Mouse (Mus musculus) heart, embryonic 16.5 days (tissue): ENCODE results near the gene 1700028K03Rik. TPM values are rescaled to one million over a fixed set of nuclear protein-coding genes. Genes with fewer than 3 reads are reported as not detected.

Experiments
- ATAC-seq: fragments of 200-750 bp; cut with Nextera tagmentation; replicated peaks from 2 replicates; pipeline ENCODE4 v1.8.0; 2017; ENCODE audit warnings: moderate number of reproducible peaks; ENCODE audit not compliant: insufficient read depth, low FRiP score; ENCODE audit errors: extremely low read depth
- H3K27ac ChIP-seq: fragments of 300-500 bp; sonication (generic); 2 replicates; pipeline ENCODE4 v1.5.1; 2014; ENCODE audit warnings: mild to moderate bottlenecking, low read length, control low read depth, moderate library complexity
- H3K27me3 ChIP-seq: fragments of 300-500 bp; sonication (generic); 2 replicates; pipeline ENCODE4 v1.6.1; 2014; ENCODE audit warnings: low read length, mixed read lengths; ENCODE audit not compliant: control insufficient read depth, insufficient read depth
- H3K36me3 ChIP-seq: fragments of 300-500 bp; sonication (generic); 2 replicates; pipeline ENCODE4 v1.6.1; 2014; ENCODE audit not compliant: control insufficient read depth, insufficient read depth
- H3K4me1 ChIP-seq: fragments of 300-500 bp; sonication (generic); 2 replicates; pipeline ENCODE4 v1.6.1; 2014; ENCODE audit warnings: low read length, mixed read lengths; ENCODE audit not compliant: control insufficient read depth, insufficient read depth
- H3K4me2 ChIP-seq: fragments of 300-500 bp; sonication (generic); 2 replicates; pipeline ENCODE4 v1.6.1; 2014; ENCODE audit warnings: low read depth, mild to moderate bottlenecking, control low read depth, low read length
- H3K4me3 ChIP-seq: fragments of 300-500 bp; sonication (generic); 2 replicates; pipeline ENCODE4 v1.5.1; 2014; ENCODE audit warnings: mild to moderate bottlenecking, control low read depth, low read length
- H3K9ac ChIP-seq: fragments of 300-500 bp; sonication (generic); 2 replicates; pipeline ENCODE4 v1.6.1; 2014; ENCODE audit warnings: low read length, control low read depth
- H3K9me3 ChIP-seq: fragments of 300-500 bp; sonication (generic); replicated peaks from 2 replicates; pipeline ENCODE4 v1.6.1; 2016; ENCODE audit warnings: low read length; ENCODE audit not compliant: control insufficient read depth
- WGBS: fragments of 180-500 bp; shearing (Covaris S2); extraction: QIAGEN DNeasy Blood & Tissue Kit; methylation state at CpG from one replicate; pipeline ENCODE4 v1.1.7; 2014; 5-methylcytosine and 5-hydroxymethylcytosine counted together
- polyA plus RNA-seq: library from polyadenylated mRNA; unstranded; fragments of >200 nt; fragmentation: Nextera tagmentation; extraction: Ambion mirVana; gene quantifications from 2 replicates; pipeline ENCODE4 v1.2.1, GENCODE M21; 2015

The 1700028K03Rik gene
- polyA plus RNA-seq, 1 experiment from 2014 or later = 0.07 TPM

GRCm38 (mm10) chr5:107499891-107500535, 34.5 kb upstream of the 1700028K03Rik start:
- Histone ChIP-seq H3K4me1 (no peaks in the 10 kb centered on the region), H3K9me3 (no peaks in the 10 kb centered on the region), H3K27ac (no peak overlapping the region), H3K4me2 (no peak overlapping the region), H3K36me3 (no peaks in the 10 kb centered on the region), H3K4me3 (no peak overlapping the region), H3K9ac (no peak overlapping the region), H3K27me3 (no peaks in the 10 kb centered on the region)
- 81% methylated on average over 5 of the region's 5 CpGs for WGBS
- ATAC-seq = no peak

- H3K36me3 ChIP-seq = no peaks in the 10 kb centered on the region
- no peak overlapping the region for H3K9ac ChIP-seq
- no peaks in the 10 kb centered on the region for H3K4me1 ChIP-seq
- WGBS = 60% methylated on average over 1 of the region's 1 CpGs
- no peak overlapping the region for H3K4me3 ChIP-seq
- no peaks in the 10 kb centered on the region for H3K9me3 ChIP-seq
- H3K27ac ChIP-seq = no peak overlapping the region
- no peak overlapping the region for H3K4me2 ChIP-seq
- ATAC-seq = no peak
- no peaks in the 10 kb centered on the region for H3K27me3 ChIP-seq
Observed at GRCm38 (mm10) chr5:107500741-107501140, 33.8 kb upstream of the 1700028K03Rik start.

- no peak for ATAC-seq
- H3K4me2 ChIP-seq = no peak within 1 kb of the TSS
- H3K9me3 ChIP-seq = no peaks in the 10 kb centered on the region
- 69% methylated on average over 4 of the region's 4 CpGs for WGBS
- H3K9ac ChIP-seq = no peak within 1 kb of the TSS
- no peaks in the 10 kb centered on the region for H3K36me3 ChIP-seq
- no peaks in the 10 kb centered on the region for H3K27me3 ChIP-seq
- no peak within 1 kb of the TSS for H3K4me3 ChIP-seq
- H3K27ac ChIP-seq = no peak within 1 kb of the TSS
- no peaks in the 10 kb centered on the region for H3K4me1 ChIP-seq
Observed at GRCm38 (mm10) chr5:107507321-107507720, 27.2 kb upstream of the 1700028K03Rik start, which contains the start of gene Gm42669. Gene Gm42669 (plus strand): TSS chr5:107507621.

- Histone ChIP-seq H3K27me3 (no peaks in the 10 kb centered on the region), H3K9me3 (no peaks in the 10 kb centered on the region), H3K4me2 (no peak overlapping the region), H3K4me1 (no peaks in the 10 kb centered on the region), H3K4me3 (no peak overlapping the region), H3K27ac (no peak overlapping the region), H3K36me3 (no peaks in the 10 kb centered on the region), H3K9ac (no peak overlapping the region)
- ATAC-seq = no peak
- WGBS = 77% methylated on average over 10 of the region's 10 CpGs
Observed at GRCm38 (mm10) chr5:107510503-107510902, 24.0 kb upstream of the 1700028K03Rik start.

- 58% methylated on average over 2 of the region's 2 CpGs for WGBS
- H3K27ac ChIP-seq = no peak overlapping the region
Observed at GRCm38 (mm10) chr5:107511326-107511725, 23.2 kb upstream of the 1700028K03Rik start.

GRCm38 (mm10) chr5:107513583-107513982, 20.9 kb upstream of the 1700028K03Rik start:
- no peak for ATAC-seq
- Histone ChIP-seq H3K27me3 (no peaks in the 10 kb centered on the region), H3K4me3 (no peak overlapping the region), H3K9ac (no peak overlapping the region), H3K4me2 (no peak overlapping the region), H3K4me1 (no peaks in the 10 kb centered on the region), H3K36me3 (no peaks in the 10 kb centered on the region), H3K27ac (no peak overlapping the region), H3K9me3 (no peaks in the 10 kb centered on the region)
- WGBS = 46% methylated on average over 7 of the region's 7 CpGs

More at GRCm38 (mm10) chr5:107511326-107511725, 23.2 kb upstream of the 1700028K03Rik start:
- Histone ChIP-seq H3K4me2 (no peak overlapping the region), H3K36me3 (no peaks in the 10 kb centered on the region), H3K9me3 (no peaks in the 10 kb centered on the region), H3K4me3 (no peak overlapping the region), H3K4me1 (no peaks in the 10 kb centered on the region), H3K9ac (no peak overlapping the region), H3K27me3 (no peaks in the 10 kb centered on the region)
- no peak for ATAC-seq

- H3K36me3 ChIP-seq = no peaks in the 10 kb centered on the region
- no peak overlapping the region for H3K4me2 ChIP-seq
- ATAC-seq = no peak
- H3K27me3 ChIP-seq = no peaks in the 10 kb centered on the region
- no peak overlapping the region for H3K27ac ChIP-seq
- H3K4me3 ChIP-seq = no peak overlapping the region
- no peaks in the 10 kb centered on the region for H3K4me1 ChIP-seq
- H3K9ac ChIP-seq = no peak overlapping the region
- WGBS = 88% methylated on average over 3 of the region's 3 CpGs
- no peaks in the 10 kb centered on the region for H3K9me3 ChIP-seq
Observed at GRCm38 (mm10) chr5:107515453-107515852, 19.1 kb upstream of the 1700028K03Rik start.

GRCm38 (mm10) chr5:107516087-107516486, 18.4 kb upstream of the 1700028K03Rik start:
- no peak for ATAC-seq
- 87% methylated on average over 1 of the region's 1 CpGs for WGBS
- Histone ChIP-seq H3K27ac (no peak overlapping the region), H3K4me3 (no peak overlapping the region), H3K27me3 (no peaks in the 10 kb centered on the region), H3K36me3 (no peaks in the 10 kb centered on the region), H3K4me2 (no peak overlapping the region), H3K9ac (no peak overlapping the region), H3K4me1 (no peaks in the 10 kb centered on the region), H3K9me3 (no peaks in the 10 kb centered on the region)

- no peaks in the 10 kb centered on the region for H3K9me3 ChIP-seq
- no peaks in the 10 kb centered on the region for H3K4me1 ChIP-seq
- H3K27me3 ChIP-seq = no peaks in the 10 kb centered on the region
- H3K27ac ChIP-seq = no peak overlapping the region
- ATAC-seq = no peak
- no peak overlapping the region for H3K9ac ChIP-seq
- H3K4me2 ChIP-seq = no peak overlapping the region
- WGBS = 85% methylated on average over 4 of the region's 4 CpGs
- no peaks in the 10 kb centered on the region for H3K36me3 ChIP-seq
- H3K4me3 ChIP-seq = no peak overlapping the region
Observed at GRCm38 (mm10) chr5:107518602-107519001, 15.9 kb upstream of the 1700028K03Rik start.
